Mouse (Mus musculus): ENCODE data around the gene Slc35c1. TPM values are rescaled to one million over a fixed set of nuclear protein-coding genes. Genes with fewer than 3 reads are reported as not detected.

Slc35c1 gene
- total RNA-seq, 2 experiments from 2014 or later = 18.0 to 18.1 TPM

DNA sequence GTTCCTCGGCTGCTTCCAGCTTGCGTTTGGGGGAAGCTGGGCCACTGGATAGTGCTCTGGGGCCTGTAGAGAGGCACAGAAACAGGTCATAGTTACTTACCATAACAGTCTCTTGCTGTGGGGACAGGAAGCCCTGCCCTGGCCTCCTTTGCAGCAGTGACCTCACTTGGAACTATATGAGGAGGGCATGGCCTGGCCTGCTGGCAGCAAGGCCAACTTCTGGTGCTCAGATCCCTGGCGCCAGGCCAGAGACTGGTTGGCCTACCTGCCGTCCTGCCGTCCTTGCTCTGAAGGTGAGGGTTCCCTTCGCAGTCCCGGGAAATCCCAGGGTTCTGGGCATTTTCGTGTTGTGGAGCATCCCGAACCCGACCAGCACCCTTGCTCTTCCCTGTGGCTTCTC is 48.6 kb downstream of the Slc35c1 start:
- no peak for DNase-seq
- intact Hi-C loops (cut with DNase I) = no loop called here

DNA sequence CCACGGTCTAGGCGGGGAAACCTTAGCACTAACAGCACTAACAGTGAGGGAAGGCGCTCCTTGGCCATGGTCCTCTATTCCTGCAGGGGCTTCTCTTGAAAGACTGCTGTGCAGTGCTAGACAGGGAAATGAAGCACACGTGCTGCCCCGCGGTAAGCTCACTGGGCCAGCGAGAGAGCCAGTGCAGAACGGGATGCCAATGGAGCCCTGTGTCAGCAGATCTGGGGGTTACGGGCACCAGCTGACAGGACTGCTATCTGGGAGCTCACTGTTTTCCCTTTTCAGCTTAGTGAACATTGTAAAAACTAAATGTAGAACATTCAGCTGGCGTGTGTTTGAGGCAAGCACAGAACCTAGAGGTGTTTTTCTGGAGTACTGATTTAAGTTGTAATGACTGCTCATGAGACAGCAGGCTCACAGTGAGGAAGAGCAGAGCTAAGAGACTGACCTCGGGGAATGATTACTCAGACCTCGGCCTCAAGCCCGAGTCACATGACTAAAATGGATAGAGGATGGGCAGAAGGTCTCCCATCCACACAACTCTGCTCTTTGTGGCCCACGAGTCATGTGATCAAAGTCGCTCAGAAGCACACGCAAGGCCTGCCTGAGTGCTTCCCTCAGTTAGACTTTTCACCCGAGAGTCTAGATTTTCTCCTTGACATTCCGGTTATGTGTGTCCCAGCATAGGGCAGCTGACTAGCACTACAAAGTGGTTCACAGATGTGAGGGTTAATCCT is 51.9 kb downstream of the Slc35c1 start:
- no peak for DNase-seq
- intact Hi-C loops (cut with DNase I) = no loop called here

DNA sequence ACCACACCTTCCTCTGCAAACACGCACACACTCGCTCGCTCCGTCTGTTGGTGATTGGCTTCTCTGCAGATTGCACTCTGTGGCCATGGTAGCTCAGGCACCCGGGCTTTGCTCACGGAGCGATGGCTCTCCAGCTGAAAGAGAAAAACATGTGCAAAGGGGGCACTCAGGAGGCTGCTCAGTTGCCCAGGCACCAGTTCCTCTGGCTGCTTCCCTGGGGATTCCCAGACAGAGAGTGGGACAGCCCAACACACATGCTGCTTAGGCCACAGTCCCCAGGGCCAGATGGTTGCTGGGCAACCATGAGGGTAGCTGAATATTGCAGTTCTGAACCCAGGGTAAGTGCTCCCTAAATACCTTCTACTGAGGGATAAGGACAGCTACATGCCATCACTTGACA is 54.7 kb downstream of the Slc35c1 start:
- no peak for DNase-seq
- intact Hi-C loops (cut with DNase I) = no loop called here

GRCm38 (mm10) chr2:92404737-92405136 is 55.6 kb downstream of the Slc35c1 start:
- intact Hi-C loops (cut with DNase I) = no loop called here
- DNase-seq = no peak

DNA sequence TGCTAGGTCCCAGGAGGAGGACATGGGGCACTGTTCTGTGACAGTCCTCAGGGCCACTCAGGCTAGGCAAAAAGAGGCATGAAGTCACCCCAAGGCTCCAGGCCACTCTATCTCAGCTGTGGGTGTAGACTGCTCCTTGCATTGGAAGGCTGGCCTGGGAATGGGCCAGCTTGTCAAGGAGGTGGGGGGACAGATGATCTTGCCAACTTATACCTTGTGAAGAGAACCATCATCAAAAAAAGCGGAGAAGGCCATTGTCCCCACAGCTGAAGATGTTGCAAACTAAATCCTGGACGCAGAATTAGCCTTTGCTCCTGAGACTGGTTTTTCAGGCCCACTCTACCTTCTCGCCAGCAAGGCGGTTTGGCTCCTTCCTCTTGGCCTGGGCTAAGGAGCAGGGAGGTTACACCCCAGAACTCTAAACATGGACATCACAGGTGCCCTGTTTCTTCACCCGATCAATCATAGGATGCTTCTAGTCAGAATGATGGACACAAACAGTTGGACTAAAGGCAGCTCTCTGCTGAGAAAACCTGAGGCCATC is 56.5 kb downstream of the Slc35c1 start:
- intact Hi-C loops (cut with DNase I) = no loop called here
- DNase-seq = no peak

Other genes with a start within 250 kb of the Slc35c1 start
- 10 to 100 TPM; 34.0 to 34.5 TPM for gene Pex16, start 85.9 kb downstream of the Slc35c1 start, total RNA-seq (2021)
- gene Large2, start 85.7 kb downstream of the Slc35c1 start, total RNA-seq (2021) = under 1 TPM; 0.60 to 0.72 TPM
- 1 to 10 TPM; 2.8 to 3.2 TPM for gene 1700029I15Rik, start 78.0 kb downstream of the Slc35c1 start, total RNA-seq (2021)
- gene Mapk8ip1, start 59.3 kb downstream of the Slc35c1 start, total RNA-seq (2021) = 100 to 1,000 TPM; 306 to 339 TPM
- gene Cry2, start 26.5 kb downstream of the Slc35c1 start, total RNA-seq (2021) = 10 to 100 TPM; 74.6 to 75.8 TPM
- 10 to 100 TPM; 68.4 to 80.7 TPM for gene Chst1, start 139.2 kb upstream of the Slc35c1 start, total RNA-seq (2021)